Mouse (Mus musculus): ENCODE results near the gene Slit1.

DNA sequence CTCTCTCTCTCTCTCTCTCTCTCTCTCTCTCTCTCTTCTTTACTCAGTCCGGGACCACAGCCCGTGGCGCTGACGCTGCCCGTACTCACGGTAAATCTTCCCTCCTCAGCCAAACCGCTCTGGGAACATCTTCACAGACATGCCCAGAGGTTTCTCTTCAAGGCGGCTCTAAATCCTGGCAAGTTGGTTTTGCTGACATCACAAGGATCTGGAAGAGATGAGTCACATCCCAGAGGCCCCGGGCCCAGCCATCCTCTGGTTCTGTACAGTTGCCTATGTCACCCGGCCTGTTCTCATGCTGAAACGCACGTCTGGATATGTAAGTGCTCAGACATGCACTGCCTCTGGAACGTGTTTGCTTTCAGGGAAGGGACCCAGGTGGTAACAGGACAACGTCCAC is 4.0 kb upstream of the Slit1 start:
- no peak for TF ChIP-seq CTCF (IDR thresholded peaks at IDR 0.05; ENCODE audit: low read depth)
- no peak for TF ChIP-seq EP300 (IDR thresholded peaks at IDR 0.05; ENCODE audit: low read depth)
